Mouse (Mus musculus) cerebellum, postnatal 14 days (tissue): ENCODE measurements at regions not wholly inside any gene's neighbourhood (a gene's known extent, or its start where the extent isn't known, plus 50 kb on each side); places are given as distances from the start of the nearest gene placed in this dataset.
A peak's percentile ranks its signal among the peaks of the same experiment; 100 is the strongest.
"Not testable (repeated sequence)": the region's sequence is repeated elsewhere in the genome, so short reads cannot be mapped to it uniquely, and the experiment has no call there.

Experiments used
- DNase-seq, 2 experiments: peaks; one replicate each; pipeline ENCODE4 v3.0.0; 2021; ENCODE audit warnings: mixed read lengths in 2 of 2

DNA sequence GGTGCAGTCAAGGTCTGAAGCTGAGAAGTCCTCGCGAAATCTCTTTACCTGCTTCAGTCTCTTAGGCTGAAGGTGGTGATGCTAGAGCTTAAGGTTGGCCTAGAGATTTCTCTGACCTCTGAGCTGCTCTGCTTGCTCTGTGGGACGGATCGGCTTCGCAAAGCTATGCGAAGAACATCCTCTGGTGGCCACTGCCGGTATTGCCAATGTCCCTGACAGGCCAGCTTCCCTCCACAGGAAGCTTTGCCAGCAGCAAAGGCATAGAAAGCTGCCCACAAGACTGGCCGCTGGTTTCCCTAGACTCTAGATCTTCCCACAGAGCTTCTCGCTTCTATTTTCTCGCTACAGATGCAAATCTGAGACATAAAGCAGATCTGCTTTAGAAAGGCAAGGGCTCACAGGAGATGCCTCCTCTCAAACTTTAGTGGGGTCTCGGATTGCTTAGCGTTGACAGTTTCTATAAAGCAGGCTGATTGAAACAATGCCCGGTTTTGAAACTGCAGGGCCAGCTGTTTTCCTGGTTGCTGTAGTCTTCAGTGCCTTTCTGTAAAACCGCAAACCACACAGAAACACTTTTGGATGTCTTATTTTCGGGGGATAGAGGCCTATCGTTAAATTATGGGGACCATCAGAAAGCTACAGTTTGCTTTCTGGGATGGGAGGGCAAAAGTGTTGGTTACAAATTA is 153.7 kb downstream of the Car8 start:
- peak; percentile 83 to 93 for DNase-seq

DNA sequence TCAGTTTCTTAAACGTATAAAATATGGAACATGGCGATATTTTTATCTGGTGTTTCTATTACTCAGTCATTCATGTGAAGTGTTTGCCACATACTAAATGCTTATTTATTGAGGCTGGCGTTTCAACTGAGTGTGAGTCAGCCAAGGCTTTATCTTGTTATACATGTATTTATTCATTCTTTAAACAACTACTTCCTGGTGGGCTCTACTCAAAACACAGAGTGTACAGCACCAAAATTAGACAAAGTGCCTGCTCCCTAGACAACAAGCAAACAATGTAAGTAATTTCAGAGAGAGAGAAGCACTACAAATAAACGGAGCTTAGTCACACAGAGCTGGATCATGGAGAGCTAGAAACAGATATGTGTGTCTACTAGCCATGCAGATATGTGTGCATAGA is 159.5 kb downstream of the Car8 start:
- DNase-seq, result no peak

DNA sequence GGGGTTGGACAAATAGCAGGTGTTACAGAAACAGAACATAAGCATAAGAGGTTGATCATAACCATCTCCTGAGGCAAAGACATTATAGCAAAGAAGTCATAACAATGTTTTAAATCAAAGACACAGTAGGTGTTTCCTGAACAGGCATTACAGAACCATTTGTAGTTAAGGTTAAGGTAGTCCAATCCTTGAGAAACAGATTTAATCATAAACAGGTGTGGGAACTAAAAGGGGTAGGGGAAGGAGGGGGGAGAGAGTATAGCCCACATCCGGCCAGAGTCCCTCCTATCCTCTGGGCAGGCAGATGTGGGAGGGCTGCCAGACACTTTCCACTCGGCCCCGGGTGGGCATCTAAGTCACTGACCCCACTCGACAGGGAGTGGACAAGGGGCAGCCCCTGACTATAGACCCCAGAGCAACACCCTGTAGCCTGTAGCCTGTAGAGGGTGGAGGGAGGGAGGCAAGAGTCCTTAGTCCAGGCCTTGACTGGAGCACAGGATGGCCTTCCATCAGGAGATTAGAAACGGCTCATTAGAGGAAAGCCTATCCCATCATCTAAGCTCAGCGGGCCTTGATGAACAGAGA is 165.8 kb downstream of the Car8 start:
- DNase-seq, result no peak

DNA sequence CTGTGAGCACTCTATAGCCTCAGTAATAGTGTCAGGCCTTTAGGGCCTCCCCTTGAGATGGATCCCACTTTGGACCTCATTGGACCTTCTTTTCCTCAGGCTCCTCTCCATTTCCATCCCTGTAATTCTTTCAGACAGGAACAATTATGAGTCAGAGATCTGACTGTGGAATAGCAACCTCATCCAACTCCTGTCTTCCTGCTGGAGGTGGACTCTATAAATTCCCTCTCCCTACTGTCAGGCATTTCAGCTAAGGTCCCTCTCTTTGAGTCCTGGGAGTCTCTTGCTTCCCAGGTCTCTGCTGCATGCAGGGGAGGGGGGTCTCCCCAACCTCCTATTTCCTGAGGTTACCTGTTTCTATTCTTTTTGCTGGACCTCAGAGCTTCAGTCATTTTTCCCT is 168.1 kb downstream of the Car8 start:
- DNase-seq, result not testable (repeated sequence)

DNA sequence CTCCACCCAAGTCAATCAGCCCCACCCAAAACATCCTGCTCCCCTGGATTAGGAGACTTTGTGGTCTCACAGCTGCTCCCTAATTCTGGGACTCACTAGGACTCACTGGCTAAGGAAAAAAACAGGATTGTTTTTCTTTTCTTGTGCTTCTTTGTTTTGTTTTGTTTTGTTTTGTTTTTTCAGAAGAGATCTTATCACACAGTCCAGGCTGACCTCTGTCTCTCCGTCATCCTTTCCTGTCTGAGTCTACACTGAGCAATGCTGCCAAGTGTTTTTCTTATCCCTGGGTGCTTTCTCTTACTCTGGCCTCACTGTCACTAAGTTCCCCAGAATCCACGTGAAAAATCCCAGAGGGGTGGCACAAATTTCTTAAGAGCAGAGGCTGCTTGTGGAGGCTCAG is 170.8 kb downstream of the Car8 start:
- no peak for DNase-seq

DNA sequence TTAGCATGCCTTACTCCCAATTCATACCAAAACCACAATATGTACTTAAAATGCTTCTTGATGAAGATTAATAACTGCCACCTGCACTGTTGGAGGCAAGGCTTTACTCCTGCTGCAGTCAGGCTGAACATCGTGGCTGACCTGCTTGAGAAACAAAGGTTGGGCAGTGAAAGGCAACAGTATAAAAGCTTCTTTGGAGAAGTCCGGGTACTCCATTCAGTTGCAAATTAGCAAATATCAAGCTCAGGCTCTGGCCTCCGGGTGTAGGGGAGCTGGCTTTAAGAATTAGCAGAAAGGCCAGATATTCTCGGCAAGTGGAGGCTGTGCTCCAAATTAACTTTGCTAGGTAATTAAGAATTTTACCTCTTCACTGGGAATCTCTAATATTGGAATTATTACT is 197.1 kb downstream of the Car8 start:
- DNase-seq, result no peak

DNA sequence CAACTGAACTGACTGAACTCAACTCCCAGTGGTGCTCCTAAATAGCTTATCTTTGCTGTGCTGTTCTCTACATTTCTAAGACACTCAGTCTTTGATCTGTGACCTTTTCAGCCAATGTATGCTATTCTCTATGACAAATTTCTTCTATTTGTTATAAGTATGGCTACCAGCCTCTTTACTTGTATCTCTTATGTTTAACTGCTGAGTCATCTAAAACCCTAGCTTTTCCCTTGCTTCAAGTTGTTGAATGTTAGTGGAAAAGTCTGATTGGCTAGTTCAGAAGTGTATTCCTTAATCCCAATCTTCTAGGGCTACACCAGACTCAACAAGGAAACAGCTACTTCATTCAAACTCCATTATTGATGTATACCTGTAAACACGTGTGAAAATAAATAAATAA is 201.0 kb downstream of the Car8 start:
- no peak for DNase-seq

DNA sequence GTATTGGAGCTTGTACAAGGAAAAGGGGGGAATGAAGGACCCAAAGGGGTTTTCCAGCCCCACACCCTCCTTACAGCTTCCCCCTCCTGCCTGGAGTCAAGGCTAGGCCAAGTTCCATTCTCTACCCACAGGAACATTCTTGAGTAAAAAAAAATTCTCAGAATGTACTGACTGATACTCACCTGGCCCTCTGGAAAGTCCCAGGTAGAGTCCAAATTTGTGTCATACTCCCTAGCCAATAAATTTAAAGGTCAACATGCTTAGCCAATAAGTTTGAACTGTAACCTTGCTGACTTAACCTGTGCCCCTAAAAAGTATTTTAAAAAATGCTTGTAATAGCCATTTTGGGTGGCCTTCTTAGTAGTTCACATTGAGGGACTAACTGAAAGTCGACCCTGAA is 205.4 kb downstream of the Car8 start:
- DNase-seq, result not testable (repeated sequence)

DNA sequence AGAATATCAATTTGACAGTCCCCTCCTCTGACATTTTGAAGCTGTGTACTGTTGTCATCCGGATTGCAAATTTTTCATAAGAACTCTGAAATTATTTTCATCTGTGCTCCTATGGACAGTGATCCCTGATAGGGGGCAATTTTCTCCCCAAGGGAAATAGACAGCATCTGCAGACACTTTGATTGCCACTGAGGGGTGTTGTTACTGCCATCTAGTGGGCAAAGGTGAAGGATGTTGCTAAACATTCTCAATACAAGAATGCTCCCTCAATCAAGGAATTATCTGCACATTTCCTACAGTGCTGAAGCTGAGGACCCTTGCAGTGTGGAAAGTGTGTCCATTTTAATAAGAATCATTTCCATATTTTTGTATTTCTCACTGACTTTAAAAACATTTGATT is 233.7 kb downstream of the Car8 start:
- DNase-seq, result peak; percentile 60 to 66

DNA sequence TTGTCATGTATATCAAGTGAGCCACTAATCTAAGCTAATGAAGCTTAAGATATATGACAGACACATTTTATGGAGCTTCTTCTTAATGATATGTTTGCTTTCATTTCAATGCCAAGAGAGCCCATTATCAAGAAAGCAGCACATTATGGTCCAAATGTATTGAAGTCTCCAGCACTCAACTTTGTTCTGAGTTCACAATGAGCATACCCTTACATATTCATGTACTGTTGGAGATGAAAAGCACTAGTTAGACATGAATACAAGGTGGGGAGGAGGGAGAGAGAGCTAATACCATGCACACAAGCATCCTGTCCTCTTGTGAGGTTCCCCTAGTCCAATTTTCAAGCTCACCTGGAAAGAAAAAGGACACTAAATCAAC is 241.3 kb downstream of the Car8 start:
- DNase-seq, result no peak

DNA sequence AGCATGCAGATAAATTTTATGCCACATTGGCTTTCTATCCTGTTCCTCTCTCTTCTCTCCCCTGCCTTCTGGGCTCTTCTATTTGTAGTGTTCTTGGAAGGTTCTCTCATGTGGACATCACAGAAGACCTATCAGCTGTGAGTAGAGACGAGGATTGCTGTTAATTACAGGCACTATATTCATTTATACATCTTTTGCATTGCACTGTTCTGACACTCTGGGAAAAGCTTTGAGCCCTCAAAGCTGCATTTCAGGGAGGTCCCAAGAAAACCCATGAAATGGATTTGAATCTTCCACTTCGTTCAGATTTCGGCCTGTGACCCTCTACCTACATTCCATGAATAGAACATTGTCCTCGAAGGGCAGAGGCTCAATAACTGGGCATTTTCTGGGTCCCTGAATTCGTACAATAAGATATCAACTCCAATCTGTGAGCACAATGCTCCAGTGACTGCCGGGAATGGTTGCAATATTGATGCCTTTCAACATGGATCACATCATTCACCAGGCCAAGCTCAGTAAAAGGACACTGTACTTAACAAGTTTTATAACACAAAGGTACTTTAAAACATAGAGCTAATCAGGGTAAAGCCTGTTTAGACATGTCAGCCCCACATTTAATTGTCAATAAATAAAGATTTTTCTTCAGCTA is 241.8 kb downstream of the Car8 start:
- DNase-seq, result no peak

DNA sequence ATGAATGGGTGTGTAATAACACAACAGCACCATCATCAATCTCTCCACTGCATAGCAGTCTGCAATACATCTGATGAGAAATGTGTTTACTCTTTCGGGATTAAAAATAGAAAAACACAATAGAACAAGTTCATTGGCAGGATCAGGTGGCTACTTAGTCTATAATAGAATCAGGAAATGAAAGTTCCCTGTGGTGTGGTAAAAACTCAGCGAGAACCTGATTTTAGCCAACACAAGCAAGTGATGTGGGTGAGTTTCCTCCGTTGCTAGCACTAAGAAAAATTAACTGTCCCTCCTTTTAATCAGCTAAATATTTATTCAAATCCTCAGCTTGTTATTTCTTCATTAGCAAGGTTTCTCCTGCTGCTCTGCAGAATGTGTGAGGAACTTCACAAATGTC is 245.9 kb downstream of the Car8 start:
- no peak for DNase-seq

DNA sequence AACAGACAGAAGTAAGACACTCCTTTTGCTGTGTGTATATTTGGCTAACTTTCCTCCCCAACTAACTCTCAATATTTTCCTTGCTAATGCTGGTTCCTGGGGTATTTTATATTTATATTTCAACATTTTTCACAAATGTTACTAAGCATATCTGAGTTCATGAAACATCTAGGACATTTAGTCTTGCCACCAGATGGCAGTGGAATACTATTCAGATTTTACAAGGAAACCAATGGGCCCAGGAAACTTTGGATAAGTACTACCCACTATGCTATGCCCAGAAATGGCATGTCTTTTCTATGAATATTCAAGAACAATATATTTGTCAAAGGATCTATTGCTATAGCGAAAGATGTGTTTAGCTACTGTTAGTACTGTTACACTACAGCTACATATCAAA is 251.1 kb downstream of the Car8 start:
- peak in 1 of 2 experiments; percentile 1 for DNase-seq

DNA sequence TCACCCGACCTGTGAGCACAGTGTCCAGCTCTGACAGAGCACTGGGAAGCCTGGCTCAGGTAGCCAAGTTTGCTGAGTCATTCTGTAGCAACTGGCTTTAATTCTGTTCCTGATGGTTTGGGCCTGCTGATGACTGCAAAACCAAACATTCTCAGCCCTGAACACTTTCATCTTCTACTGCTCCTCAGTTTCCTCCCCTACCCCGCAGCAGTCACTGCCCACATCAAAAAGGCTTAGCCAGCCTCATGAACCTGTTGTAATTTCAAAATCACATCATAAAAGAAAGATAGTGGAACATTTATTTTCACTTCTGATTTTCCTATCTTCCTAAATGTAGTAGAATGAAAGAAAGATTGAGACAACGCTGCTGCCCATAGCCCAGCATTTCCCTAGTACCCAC is 251.5 kb downstream of the Car8 start:
- DNase-seq, result no peak

DNA sequence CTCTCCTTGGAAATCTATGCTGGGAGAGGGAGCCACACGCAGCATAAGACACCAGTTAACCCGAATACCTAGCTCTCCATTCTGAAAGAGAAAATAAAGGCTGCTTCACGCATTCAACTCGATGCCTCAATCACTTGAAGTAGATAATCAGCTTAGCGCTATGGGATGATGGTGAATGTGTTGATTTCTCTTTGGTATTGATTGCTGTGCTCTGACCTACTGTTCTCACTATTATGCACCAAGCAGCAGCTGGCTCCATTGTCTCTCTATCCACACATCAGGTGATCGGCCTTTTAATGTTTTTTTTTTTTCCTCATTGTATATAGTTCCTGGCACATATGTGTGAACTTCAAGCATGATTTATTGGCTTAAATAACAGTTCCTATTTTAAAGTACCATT is 254.0 kb downstream of the Car8 start:
- DNase-seq, result no peak

DNA sequence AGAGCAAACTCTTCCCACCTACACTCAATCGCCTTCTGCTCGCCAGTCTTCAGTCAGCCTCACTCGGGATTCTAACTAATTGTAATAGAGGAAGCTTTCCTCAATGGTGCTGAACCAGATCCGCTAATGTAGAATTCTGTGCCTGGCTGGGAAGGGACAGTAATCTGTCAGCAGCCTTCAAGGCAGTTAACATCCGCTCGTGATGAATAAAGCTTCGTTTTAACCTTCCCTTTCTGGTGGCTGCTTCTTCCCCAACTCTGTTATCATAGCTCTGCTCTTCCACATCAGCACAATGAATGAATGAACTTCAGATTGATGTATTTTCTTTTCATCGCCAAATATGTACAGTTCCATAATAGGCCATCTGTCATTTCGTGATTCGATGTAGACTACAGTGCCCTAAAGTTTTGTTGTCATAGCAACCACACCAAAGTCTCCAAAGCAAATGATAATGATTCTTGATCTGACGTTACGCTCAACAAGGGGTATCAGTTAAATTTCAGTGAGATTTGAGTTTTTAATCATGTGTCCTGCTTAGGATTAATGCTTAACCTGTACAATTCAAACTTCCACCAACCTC is 259.0 kb downstream of the Car8 start:
- DNase-seq, result no peak

DNA sequence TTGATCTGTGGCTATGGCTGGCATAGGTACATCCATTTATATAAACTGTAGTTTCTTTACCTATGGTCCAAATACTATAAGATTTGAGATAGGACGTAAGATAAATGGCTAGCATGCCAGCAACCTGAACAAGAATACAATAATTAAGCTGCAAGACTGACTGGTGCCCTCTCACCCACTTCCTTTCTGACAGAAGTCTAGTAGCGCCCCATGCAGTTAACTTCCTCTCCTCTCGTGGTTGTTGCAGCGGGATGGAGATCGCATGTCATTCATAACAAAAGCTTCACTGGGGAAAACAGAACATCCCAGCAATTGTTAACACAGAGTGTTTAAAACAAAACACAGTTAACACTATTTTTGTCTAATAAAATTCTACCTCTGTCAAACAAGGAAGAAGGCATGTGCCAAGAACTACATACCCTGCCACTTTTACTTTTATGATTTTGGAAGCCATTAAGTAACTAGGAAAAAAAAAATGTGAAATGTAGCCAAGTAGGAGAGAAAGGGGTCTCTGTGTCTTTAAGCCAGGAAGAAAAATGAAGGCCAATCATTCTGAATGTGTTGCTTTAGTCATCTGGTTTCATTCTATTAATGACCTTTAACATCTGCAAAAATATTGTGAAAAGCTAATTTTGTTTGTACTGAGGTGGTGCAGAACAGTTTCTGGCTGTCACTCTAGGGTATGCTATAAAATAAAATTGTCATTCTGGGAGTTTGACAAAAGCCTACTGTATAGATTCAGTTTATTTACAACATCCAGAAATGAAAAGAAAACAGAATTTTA is 261.0 kb downstream of the Car8 start:
- no peak for DNase-seq

DNA sequence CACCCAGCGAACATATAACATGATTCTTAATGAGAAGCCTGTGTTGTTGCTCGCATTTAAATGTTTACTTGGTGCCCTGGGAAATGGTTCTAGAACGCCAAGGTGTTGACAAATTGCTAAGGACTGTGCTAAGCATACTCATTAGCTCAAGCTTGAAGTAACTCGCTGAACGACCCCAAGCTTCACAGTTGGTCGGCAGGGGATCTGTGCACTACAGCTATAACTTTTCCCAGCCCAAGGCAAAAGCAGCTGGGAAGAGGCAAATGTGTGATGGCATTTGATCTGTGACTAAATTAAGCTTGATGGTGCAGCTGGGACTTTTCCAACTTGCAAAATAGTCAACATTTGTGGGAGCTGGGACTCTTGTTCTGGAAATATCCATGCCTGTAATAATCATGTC is 268.6 kb downstream of the Car8 start:
- DNase-seq, result no peak

DNA sequence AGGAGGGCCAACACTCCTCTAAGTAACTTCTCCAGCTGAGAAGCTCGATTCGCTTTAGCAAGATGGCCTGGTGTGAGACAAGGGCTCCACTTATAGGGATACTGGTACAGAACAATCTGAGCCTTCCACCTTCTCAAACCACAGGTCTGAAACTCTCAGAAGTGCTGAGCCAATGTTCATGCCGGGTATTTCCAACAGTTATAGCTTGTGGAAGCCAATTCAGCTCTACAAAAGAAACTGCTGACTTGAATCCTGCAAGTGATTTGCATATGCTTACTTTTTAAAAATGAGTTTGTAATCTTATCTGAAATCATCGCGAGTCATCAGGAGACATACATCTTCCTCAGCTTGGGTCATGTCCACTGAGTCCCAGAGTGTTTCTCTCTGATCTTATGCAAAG is 273.2 kb downstream of the Car8 start:
- DNase-seq, result no peak

DNA sequence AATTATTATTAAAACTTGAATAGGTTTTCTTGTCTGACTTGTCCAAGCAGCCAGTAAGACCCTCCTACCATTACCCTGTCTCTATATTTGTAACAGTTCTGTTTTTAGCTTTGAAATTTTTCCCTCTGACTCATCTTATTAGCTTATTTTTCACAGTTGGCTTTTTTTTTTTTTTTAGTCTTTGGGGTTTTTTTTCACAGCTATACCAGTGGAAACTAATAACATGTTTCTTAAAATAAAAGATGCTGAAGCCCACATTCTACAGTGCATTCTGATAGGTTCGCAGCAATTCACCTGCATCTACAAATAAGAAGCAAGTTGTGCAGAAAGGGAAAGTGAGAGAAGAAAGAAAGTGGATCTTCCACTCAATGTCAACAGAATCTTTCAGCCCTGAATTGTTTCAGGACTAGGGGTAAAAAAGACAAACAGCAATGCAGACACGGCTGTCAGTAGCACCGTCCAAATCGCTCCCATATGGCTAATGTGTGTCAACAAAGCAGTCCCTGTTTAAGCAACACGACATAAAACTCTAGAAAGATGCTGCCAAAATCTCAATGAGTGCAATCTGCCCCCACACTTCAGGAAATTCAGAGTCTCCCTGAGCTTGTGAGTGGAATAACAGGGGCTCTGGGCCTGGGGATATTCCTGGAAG is 277.2 kb downstream of the Car8 start:
- no peak for DNase-seq

DNA sequence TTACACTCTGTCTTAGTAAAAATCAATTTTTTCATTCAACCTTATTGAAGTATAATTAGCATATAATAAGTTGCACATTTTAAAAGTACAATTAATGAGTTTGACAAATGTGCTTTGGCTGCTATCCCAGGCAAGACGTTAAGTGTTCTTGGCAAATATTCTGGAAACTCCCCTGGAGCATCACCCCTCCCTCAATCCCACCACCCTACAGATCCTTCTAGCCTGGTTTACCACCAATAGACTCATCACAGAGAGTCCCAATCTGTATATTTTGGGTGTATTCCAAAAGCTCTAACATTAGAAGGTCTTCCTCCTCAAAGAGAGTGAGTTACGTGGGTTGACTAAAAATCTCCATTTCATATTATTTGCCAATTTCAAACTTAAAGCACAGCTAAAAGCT is 278.5 kb downstream of the Car8 start:
- no peak for DNase-seq

DNA sequence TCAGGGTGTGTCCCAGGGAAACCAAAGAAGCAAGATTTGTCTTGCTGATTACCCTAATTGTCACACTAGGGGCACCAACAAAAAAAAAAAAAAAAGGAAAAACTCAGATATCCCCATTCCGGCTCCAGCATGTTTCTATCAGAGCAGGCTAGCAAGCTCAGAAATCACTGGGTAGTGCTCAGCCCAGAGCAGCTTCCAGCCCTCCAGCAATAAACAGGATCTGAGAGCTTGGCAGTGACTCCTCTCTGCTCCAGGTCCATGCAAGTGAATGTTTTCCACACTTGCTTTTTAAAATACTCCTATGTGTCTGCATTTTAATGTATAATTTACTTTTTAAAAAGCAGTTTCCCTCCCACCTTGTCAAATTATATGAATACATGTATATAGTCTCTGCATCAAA is 290.8 kb downstream of the Car8 start:
- no peak for DNase-seq

DNA sequence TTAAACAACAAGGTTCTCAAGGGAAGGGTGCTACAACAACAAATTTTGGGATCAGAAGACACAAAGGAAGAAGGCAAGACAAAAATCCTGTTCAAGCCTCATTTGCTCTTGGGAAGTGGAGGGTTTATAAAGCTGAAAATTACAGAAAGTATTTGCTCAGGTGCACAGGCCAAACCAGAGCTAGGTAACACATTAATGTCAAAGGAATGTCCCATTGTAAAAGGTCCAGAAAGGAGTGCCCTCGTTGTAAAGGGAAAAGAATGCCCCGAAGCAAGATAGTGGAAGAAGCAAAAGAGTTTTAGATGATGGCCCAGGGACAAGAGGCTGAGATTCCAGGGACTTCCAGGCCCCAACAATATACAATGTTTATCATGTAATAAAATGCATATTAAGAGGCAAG is 317.3 kb downstream of the Car8 start:
- no peak for DNase-seq
